Mouse (Mus musculus): ENCODE measurements at regions not wholly inside any gene's neighbourhood (a gene's known extent, or its start where the extent isn't known, plus 50 kb on each side); places are given as distances from the start of the nearest gene placed in this dataset.

- TF ChIP-seq CTCF (IDR thresholded peaks at IDR 0.05; ENCODE audit: extremely low read depth, insufficient read length, insufficient replicate concordance, low read depth, low read length) (no peak), POLR2A (IDR thresholded peaks at IDR 0.05; ENCODE audit: low read depth, low read length) (no peak)
These were observed 141.0 kb downstream of the Adamts15 start for GRCm38 (mm10) chr9:30781221-30781620.
